Mouse (Mus musculus) MEL (cell line): ENCODE measurements around the gene Leng1.

Experiments used
- BHLHE40 ChIP-seq: IDR thresholded peaks from 2 replicates; pipeline ENCODE4 v1.6.1; 2012; ENCODE audit warnings: low read depth, mild to moderate bottlenecking, inconsistent platforms, low read length, improper control_type of control experiment, borderline replicate concordance
- CTCF ChIP-seq, 3 experiments: IDR thresholded peaks in 2 of 3; conservative IDR thresholded peaks in 1 of 3; 2 replicates each; pipeline ENCODE4 v1.5.1; 2011 to 2012; ENCODE audit warnings: low read length in 3 of 3, low read depth in 2 of 3, mild to moderate bottlenecking in 2 of 3, improper control_type of control experiment in 1 of 3, inconsistent platforms in 1 of 3, mixed read lengths in 1 of 3, moderate library complexity in 1 of 3; ENCODE audit not compliant: control insufficient read depth in 1 of 3, insufficient read depth in 1 of 3, poor library complexity in 1 of 3, severe bottlenecking in 1 of 3
- ELF1 ChIP-seq: IDR thresholded peaks from 2 replicates; pipeline ENCODE4 v1.6.1; 2014; ENCODE audit warnings: low read depth, mild to moderate bottlenecking, inconsistent platforms, low read length, improper control_type of control experiment, moderate library complexity
- GATA1 ChIP-seq: IDR thresholded peaks from 2 replicates; pipeline ENCODE4 v1.6.1; 2011; ENCODE audit warnings: low read depth, low read length, improper control_type of control experiment
- JUND ChIP-seq: IDR thresholded peaks from 2 replicates; pipeline ENCODE4 v1.6.1; 2011; ENCODE audit warnings: low read depth, mild to moderate bottlenecking, improper control_type of control experiment, low read length
- MAZ ChIP-seq: IDR thresholded peaks from 2 replicates; pipeline ENCODE4 v1.6.1; 2012; ENCODE audit warnings: low read depth, mild to moderate bottlenecking, inconsistent platforms, low read length, improper control_type of control experiment
- POLR2A ChIP-seq, 2 experiments: IDR thresholded peaks; 2 replicates each; pipeline ENCODE4 v1.6.1; 2011 to 2012; ENCODE audit warnings: low read length in 2 of 2, mild to moderate bottlenecking in 2 of 2, control low read depth in 1 of 2, improper control_type of control experiment in 1 of 2, low read depth in 1 of 2, moderate library complexity in 1 of 2; ENCODE audit not compliant: control insufficient read depth in 1 of 2, insufficient read depth in 1 of 2, poor library complexity in 1 of 2
- POLR2AphosphoS2 ChIP-seq: IDR thresholded peaks from 2 replicates; pipeline ENCODE4 v1.6.1; 2011; ENCODE audit warnings: low read length, improper control_type of control experiment
- RCOR1 ChIP-seq: IDR thresholded peaks from 2 replicates; pipeline ENCODE4 v1.6.1; 2012; ENCODE audit warnings: low read depth, mild to moderate bottlenecking, inconsistent platforms, low read length, improper control_type of control experiment
- TAL1 ChIP-seq: IDR thresholded peaks from 2 replicates; pipeline ENCODE4 v1.6.1; 2012; ENCODE audit warnings: mild to moderate bottlenecking, inconsistent platforms, low read length, moderate library complexity, mixed read lengths
- UBTF ChIP-seq: IDR thresholded peaks from 2 replicates; pipeline ENCODE4 v1.6.1; 2012; ENCODE audit warnings: low read depth, mild to moderate bottlenecking, inconsistent platforms, low read length, improper control_type of control experiment, moderate library complexity, borderline replicate concordance; ENCODE audit not compliant: insufficient read depth

GRCm38 (mm10) chr7:3665215-3666114 is at the start of gene Leng1:
- no peak for TF ChIP-seq CTCF (IDR thresholded peaks at IDR 0.05 in 2 of 3, conservative IDR thresholded peaks at IDR 0.05 in 1 of 3; ENCODE audit: control insufficient read depth in 1 of 3, insufficient read depth in 1 of 3, low read depth in 2 of 3, low read length in 3 of 3, poor library complexity in 1 of 3, severe bottlenecking in 1 of 3)
- TF ChIP-seq UBTF: no peak
- TF ChIP-seq JUND: no peak
- no peak for TF ChIP-seq BHLHE40
- TF ChIP-seq TAL1: peak; percentile 20; the same call in 1 of the 2 replicates
- peak; percentile 69 to 89; a peak in 3 of 4 replicates for TF ChIP-seq POLR2A (IDR thresholded peaks at IDR 0.05; ENCODE audit: control insufficient read depth in 1 of 2, insufficient read depth in 1 of 2, low read depth in 1 of 2, low read length in 2 of 2, poor library complexity in 1 of 2)
- no peak for TF ChIP-seq RCOR1
- no peak; the same call in 1 of the 2 replicates for TF ChIP-seq MAZ
- peak; percentile 97 for TF ChIP-seq POLR2AphosphoS2
- 0 out of 2 replicates have a peak, but pooled peaks have one; percentile 1 for TF ChIP-seq GATA1
- peak; percentile 36; the same call in 1 of the 2 replicates for TF ChIP-seq ELF1
